Mouse (Mus musculus) brain, adult 2 months (tissue): Measurements from ENCODE around the gene Slc37a4.
"Not testable (repeated sequence)": the region's sequence is repeated elsewhere in the genome, so short reads cannot be mapped to it uniquely, and the experiment has no call there.

Experiments
- DNase-seq: peaks from one replicate; pipeline ENCODE4 v3.0.0; 2011; ENCODE audit warnings: low read depth, low spot score

The Slc37a4 gene

GRCm38 (mm10) chr9:44398551-44398950 is 1.9 kb downstream of the Slc37a4 start:
- no peak for DNase-seq

DNA sequence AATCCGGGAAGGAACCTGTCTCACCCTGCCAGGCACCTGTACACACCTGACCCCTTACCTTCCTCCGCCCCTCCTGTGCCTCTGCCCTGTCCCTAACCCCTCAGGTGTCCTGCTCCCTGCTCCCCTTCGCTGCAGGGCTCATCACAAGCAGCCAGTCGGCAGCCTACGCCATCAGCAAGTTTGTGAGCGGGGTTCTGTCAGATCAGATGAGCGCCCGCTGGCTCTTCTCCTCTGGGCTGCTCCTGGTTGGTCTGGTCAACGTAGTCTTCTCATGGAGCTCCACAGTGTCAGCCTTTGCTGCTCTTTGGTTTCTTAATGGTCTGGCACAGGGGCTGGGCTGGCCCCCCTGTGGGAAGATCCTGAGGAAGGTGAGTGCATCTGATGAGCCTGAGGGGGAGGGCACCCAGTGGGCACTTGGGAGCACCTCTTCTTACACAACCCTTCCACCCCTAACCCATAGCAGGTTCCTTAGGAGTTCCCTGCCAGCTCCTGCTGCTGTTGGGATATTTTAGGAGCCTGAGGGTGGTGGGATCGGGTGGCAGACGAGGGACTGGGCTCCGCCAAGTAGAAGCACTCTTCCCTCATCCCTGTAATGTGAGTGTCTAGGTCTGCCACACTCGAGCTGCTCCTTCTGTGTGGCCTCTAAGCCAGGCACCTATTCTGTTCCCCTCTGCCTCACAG is 2.6 kb downstream of the Slc37a4 start:
- DNase-seq = no peak

DNA sequence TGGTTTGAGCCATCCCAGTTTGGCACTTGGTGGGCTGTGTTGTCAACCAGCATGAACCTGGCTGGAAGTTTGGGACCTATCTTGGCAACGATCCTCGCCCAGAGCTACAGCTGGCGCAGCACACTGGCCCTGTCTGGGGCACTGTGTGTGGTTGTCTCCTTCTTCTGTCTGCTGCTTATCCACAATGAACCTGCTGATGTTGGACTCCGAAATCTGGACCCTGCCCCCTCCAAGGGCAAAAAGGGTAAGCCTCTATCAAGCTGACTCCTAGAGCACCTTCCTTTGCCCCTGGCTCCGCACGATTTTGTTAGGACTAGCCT is 3.1 kb downstream of the Slc37a4 start:
- DNase-seq = no peak

DNA sequence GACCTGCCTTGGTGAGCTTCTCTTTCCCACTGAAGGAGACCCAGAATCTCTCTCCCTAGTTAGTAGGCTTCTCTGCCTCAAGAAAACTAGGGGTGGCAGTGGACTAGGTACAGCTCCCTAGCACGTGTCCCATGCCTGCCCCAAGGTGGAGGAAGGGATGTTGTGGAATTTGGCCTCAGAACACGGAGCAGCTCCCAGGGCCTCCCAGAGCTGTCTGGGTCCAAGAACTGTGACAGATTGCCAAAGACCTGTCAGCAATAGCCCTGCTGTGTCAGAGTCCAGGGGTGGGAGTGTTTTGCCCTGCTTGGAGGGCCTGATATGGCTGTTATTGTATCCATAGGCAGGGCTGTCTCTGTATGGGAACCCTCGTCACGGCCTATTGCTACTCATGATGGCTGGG is 4.4 kb downstream of the Slc37a4 start:
- DNase-seq = no peak

DNA sequence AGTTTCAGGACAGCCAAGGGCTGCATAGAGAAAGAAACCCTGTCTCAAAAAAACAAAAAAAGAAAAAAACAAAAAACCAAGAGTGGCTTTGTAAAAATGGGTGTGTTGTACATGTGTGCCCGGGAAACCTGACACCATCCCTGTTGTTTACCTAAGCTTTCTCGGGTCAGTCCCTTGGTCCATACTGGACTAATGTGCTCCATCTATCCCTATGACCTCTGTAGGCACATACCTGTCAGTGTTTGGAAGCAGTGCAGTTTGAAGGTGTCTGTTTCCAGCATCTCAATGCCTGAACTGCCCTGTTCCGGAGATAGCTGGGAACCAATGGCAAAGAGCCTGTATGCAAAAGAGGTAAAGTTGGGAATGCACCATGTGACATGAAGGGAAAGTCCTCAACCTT is 8.4 kb downstream of the Slc37a4 start:
- no peak for DNase-seq

DNA sequence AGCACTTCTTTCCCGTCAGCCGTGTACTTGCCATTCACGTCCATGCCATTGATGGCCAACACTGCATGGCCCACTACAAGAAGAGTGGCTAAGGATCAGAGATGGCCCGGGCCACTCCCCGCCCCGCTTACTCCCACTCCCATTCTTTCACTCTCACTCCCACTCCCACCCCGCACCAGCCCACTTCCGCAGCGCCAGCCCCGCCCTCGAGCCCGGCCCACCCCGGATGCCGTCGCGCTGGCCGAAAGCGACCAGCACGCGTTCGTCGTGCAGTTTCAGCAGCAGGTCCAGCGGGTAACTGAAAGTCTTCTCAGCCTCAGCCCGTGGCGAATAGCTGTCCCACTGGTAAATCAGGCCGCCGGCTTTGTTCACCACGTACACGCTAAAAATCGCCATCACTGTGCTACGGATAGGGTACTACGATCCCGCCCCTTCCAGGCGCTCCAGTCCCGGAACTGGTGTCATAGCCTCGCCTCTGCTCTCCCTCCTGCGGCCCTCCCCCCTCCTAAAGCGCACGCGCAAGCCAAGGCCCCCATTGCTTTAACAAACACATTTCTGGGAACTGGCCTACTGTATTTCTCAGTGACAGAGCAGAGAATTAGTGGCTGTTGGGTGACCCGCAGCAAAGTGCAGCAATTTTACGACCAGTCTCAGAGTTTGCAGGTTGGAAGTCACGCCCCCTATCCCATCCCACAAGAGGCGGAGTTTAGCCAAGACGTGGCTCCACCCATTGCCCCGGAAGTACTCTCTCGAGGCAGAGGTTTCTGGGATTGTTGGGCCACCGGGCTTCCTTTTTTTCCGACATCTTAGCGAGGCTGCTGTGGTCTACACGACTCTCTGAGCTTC is 10.5 kb downstream of the Slc37a4 start, which contains the start of the genes Rps25 and Trappc4:
TSS of gene Rps25 (plus strand) at position 234 of the 846 bp plus-strand sequence.
TSS of gene Trappc4 (minus strand) at position 695 of the 846 bp plus-strand sequence.
- DNase-seq = peak; percentile 98

GRCm38 (mm10) chr9:44407752-44408097 is 11.1 kb downstream of the Slc37a4 start:
- no peak for DNase-seq

GRCm38 (mm10) chr9:44408693-44409092 is 12.0 kb downstream of the Slc37a4 start:
- DNase-seq = not testable (repeated sequence)

- DNase-seq = no peak
These were observed 14.1 kb downstream of the Slc37a4 start for GRCm38 (mm10) chr9:44410647-44411336.

DNA sequence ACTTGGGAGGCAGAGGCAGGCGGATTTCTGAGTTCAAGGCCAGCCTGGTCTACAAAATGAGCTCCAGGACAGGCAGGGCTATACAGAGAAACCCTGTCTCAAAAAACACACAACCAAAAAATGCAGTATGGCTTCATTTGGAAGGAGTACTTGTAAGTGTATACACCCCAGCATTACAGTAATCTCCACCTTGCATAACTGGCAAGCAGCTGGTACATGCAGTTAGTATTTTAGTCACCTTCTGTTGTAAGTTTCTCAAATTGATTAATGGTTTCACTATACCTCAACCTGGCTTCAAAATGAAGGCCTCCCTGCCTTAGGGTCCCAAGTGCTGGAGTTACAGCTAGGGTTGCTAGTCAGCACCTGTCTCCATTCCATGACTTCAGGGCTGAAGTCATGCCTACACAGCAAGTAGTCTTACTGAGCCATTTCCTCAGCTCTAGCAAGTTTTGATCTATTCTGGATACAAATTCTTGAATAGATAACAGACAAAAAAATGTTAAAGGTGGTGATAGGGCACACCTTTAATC is 15.0 kb downstream of the Slc37a4 start:
- no peak for DNase-seq

GRCm38 (mm10) chr9:44412306-44412705 is 15.7 kb downstream of the Slc37a4 start:
- no peak for DNase-seq

DNA sequence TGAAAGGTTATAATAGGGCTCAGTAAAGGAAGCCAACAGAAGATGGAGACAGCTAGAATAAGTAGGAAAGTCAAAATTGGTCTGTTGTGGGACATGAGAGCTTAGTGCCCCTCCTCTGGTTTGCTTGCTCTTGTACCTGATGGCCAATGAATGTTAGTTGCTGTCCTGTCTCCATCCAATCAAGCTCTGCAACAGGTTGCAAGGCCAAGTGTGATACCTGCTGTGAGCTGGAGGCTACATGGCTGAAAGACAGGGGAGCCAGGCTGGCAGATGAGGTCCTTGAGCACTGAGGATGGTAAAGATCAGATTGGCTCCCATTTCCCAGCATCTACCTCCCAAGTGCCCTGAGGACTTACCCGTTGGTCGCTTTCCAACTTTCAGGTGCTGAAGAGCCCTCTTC is 16.1 kb downstream of the Slc37a4 start:
- no peak for DNase-seq

DNA sequence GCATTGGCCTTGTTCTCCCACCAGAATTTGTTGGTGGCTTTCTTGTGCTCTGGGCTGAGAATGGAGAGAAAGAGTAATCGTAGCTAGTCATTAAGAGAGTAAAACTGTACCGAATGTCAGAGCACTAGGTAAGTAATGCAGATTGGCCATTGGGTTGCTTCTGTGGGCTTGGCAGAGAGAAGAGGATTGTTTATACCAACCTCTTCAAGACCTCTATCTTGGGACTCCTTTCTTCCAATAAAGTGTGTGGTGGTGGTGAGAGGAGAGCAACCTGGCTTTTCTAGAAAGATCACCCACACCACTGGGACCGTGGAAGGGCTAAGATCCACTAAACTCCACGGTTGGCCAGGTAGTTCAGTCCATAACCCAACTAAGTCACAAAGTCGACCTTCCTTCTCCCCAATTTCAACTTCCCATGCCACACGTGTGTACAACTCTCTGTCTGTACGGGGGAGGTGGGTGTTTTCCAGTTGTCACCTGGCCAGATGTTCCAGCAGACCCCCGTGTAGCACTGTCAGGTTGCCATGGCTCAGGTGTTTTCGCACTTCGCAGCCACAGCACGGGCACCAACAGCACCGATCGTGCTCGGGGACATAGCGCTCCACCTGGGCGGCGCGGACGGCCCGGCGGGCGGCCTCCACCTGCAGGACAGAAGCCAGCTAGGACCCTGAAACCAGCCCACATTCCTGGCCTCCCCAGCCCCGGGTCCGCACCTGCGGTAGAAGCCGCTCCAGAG is 20.7 kb downstream of the Slc37a4 start:
- no peak for DNase-seq

- peak; percentile 97 for DNase-seq
These were observed 21.3 kb downstream of the Slc37a4 start for GRCm38 (mm10) chr9:44417892-44418363.

DNA sequence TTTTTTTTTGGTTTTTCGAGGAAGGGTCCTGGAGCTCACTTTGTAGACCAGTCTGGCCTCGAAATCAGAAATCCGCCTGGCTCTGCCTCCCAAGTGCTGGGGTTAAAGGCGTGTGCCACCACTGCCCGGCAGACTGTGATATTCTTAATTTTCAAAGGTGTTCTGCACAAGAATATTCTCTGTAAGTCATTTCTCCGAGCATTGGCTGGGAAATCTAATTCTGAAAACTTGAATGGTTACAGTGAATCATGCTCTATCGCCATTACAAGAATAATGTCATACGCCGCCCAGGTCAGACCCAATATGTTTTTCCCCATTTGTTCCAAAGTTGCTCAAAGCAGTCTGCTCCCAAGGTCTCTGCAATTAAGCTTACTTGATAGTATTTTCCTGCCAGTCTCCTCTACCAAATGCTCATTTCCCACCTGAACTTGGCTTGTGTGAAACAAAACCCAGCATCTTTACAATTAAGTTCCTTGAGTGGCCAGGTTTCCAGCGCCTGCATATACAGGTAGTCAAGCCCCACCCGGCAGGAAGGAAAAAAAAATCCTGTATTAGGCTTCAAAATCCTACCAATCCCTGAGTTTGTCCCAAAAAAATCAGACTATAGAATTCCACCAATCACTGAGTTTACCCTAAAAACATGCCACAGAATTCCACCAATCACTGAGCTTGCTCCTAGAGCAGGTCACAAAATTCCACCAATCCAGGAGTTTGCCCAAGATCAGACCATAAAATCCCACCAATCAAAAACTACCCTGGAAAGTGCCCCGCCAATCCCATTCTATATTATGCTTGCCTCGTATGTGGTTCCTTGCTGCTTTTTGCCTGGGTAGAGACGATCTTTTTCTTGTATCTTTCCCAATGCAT is 22.1 kb downstream of the Slc37a4 start, which contains the start of gene Ccdc84:
TSS of gene Ccdc84 (minus strand) at position 51 of the 867 bp plus-strand sequence.
- peak; percentile 79 for DNase-seq

DNA sequence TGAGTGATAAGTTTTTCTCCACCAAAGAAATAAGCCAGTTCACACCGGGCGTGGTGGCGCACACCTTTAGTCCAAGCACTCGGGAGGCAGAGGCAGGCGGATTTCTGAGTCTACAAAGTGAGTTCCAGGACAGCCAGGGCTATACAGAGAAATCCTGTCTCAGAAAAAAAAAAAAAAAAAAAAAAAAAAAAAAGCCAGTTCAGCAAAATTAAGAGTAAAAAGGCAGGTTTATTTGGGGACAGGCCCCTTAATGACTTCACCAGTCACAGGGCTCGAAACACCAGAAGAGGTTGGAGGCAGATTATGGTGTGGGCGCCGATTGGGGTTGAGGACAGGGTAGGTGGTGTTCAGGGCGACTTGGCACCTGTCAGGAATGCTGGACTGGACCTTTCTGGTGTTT is 23.1 kb downstream of the Slc37a4 start:
- DNase-seq = not testable (repeated sequence)

DNA sequence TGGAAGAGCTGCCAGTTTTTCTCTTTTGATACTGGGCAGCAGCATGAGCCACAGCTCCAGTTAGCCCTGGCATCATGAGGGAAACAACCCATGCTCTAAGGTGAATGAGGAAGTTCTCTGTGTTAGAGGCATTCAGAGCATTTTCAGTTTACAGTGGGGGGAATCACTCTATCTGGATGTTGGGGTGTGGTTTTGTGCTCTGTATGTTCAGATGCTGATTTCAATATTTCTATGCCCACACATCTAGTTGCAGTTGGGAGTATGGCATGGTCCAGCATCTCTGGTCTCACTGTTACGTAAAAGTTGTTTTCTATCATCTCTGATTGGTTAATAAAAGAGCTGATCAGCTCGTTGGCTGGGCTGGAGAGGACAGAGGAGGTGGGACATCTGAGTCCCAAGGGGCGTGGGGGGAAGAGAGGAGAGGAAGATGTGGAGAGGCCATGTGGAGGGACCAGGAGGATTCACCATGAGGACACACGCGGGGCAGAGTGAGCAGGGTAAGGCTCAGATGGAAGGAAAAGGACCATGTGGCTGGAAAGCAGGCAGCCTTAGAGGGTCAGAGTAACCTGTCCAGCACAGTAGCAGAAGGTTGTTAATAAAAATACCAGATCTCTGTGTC is 23.7 kb downstream of the Slc37a4 start:
- DNase-seq = no peak

DNA sequence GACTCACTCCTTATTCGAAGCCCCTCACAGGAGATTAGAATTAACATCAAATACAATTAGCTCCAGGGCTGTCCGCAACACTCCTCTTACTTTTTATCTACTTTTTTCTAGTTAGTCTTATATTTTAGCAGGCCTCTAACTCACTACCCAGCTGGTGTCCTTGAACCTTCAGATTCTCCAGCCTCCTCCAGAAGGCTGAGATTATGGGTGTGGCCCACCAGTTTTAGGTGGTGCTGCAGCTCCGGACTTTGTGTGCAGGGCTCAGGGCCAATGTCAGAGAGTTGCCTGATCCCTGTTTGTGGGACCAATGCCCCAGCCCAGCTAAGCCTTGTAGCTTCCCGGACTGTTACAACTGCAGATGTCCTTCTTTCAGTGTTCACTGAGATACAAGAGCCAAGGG is 26.9 kb downstream of the Slc37a4 start:
- no peak for DNase-seq

- no peak for DNase-seq
These were observed 36.0 kb downstream of the Slc37a4 start for GRCm38 (mm10) chr9:44432577-44433185.
